Mouse (Mus musculus) limb, embryonic 15.5 days (tissue): Measurements from ENCODE around the gene Fbn1. TPM values are rescaled to one million over a fixed set of nuclear protein-coding genes. Genes with fewer than 3 reads are reported as not detected.

Experiments
- polyA plus RNA-seq: library from polyadenylated mRNA; unstranded; fragments of >200 nt; fragmentation: Nextera tagmentation; extraction: Ambion mirVana; gene quantifications from 2 replicates; pipeline ENCODE4 v1.2.1, GENCODE M21; 2015

Gene Fbn1
- polyA plus RNA-seq, 1 experiment from 2014 or later: 31.2 TPM

Other genes with a start within 250 kb of the Fbn1 start
- 0.33 and 0.35 TPM in 2 replicates for gene Gm9913, start 2.9 kb downstream of the Fbn1 start, polyA plus RNA-seq
- 6.3 and 6.6 TPM in 2 replicates for gene Cep152, start 117.1 kb upstream of the Fbn1 start, polyA plus RNA-seq
- 145 and 190 TPM in 2 replicates for gene Eid1, start 165.1 kb upstream of the Fbn1 start, polyA plus RNA-seq
- 1.8 TPM in 2 replicates for gene Shc4, start 216.2 kb upstream of the Fbn1 start, polyA plus RNA-seq